Mouse (Mus musculus): ENCODE measurements around the gene Fam83b. TPM values are rescaled to one million over a fixed set of nuclear protein-coding genes. Genes with fewer than 3 reads are reported as not detected.

Fam83b gene
- polyA plus RNA-seq, 1 experiment = 6.7 TPM

DNA sequence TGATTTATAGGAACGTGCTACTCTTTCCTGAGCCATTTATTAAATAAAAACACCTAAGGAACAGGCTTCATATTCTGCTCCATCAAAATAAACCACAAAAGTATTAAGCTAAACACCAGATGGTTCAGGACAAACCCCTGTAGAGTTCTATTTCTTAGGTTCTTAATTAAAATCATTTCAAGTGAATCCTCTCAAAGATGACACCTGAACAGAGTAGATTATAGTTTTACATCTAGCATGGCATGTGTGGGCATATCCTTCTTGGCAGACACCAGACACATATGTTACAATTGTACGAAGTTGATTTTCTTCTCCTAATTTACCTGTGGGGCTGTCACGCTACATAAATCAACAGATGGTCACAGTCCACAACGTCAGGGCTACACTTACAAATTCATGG lies 35.5 kb downstream of the Fam83b start:
- H3K4me3 ChIP-seq (ENCODE audit: low read depth, low read length) = no peak overlapping the region
- 91% methylated on average over 4 of the region's 4 CpGs for whole genome bisulfite sequencing
- no peaks in the 10 kb centered on the region for H3K27me3 ChIP-seq (ENCODE audit: control insufficient read depth, insufficient read depth, low read length)
- H3K27ac ChIP-seq (ENCODE audit: insufficient read depth, low read depth, low read length) = no peak overlapping the region
- peaks cover 12% of the 10 kb centered on the region for H3K4me1 ChIP-seq (ENCODE audit: control insufficient read depth, insufficient read depth, insufficient read length, low read length)
- TF ChIP-seq POLR2A (IDR thresholded peaks at IDR 0.05; ENCODE audit: low read depth, low read length) (no peak), CTCF (IDR thresholded peaks at IDR 0.05; ENCODE audit: extremely low read depth, insufficient read length, insufficient replicate concordance, low read depth, low read length) (no peak)
- H3K36me3 ChIP-seq (ENCODE audit: control insufficient read depth, insufficient read depth, low read length) = 0 out of 2 replicates have a peak, but pooled peaks cover 2% of the 10 kb centered on the region

DNA sequence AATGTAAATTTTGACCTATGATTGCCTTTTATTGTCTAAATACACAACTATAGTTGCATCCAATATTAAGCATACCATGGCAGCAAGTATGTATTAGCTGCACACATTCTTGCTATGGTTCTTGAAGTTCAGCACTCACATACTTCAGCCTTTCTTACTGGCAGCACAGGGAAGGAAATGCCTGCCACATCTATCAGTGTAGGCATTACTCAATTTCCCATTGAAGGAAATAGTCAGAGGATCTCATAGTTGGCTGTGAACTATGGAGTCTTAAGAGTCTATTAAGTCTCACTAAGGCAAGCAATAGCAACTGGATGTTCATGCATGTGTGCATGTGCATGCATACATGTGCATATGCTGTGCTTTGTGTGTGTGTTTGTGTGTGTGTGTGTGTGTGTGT lies 41.3 kb downstream of the Fam83b start:
- TF ChIP-seq CTCF (IDR thresholded peaks at IDR 0.05; ENCODE audit: extremely low read depth, insufficient read length, insufficient replicate concordance, low read depth, low read length) (no peak), POLR2A (IDR thresholded peaks at IDR 0.05; ENCODE audit: low read depth, low read length) (no peak)
- Histone ChIP-seq H3K4me1 (ENCODE audit: control insufficient read depth, insufficient read depth, insufficient read length, low read length) (peaks cover 26% of the 10 kb centered on the region), H3K27me3 (ENCODE audit: control insufficient read depth, insufficient read depth, low read length) (no peaks in the 10 kb centered on the region), H3K4me3 (ENCODE audit: low read depth, low read length) (no peak overlapping the region), H3K36me3 (ENCODE audit: control insufficient read depth, insufficient read depth, low read length) (0 out of 2 replicates have a peak, but pooled peaks cover 1% of the 10 kb centered on the region), H3K27ac (ENCODE audit: insufficient read depth, low read depth, low read length) (no peak overlapping the region)

DNA sequence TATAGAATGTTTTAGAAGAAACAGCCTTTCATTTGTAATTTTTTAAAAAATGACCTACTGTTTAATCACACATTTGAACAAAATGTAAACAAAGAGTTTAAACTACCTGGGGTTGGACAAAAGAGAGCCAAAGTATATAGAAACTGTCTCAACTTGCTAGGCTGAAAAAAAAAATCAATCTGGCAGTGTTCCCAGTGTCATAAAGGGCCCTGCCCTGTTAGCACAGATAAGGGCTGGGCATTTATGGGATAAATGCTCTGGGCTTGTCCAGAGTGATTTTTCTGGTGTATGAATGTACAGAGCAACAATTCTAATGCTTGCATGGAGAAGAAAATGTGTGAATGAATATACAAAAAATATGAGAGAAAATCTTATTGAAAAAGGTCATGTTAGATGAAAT lies 43.8 kb downstream of the Fam83b start:
- Histone ChIP-seq H3K36me3 (ENCODE audit: control insufficient read depth, insufficient read depth, low read length) (0 out of 2 replicates have a peak, but pooled peaks cover 1% of the 10 kb centered on the region), H3K27me3 (ENCODE audit: control insufficient read depth, insufficient read depth, low read length) (no peaks in the 10 kb centered on the region), H3K27ac (ENCODE audit: insufficient read depth, low read depth, low read length) (peak overlapping the region; percentile 86; the same call in 1 of the 2 replicates), H3K4me1 (ENCODE audit: control insufficient read depth, insufficient read depth, insufficient read length, low read length) (peaks cover 26% of the 10 kb centered on the region), H3K4me3 (ENCODE audit: low read depth, low read length) (no peak overlapping the region)
- TF ChIP-seq CTCF (IDR thresholded peaks at IDR 0.05; ENCODE audit: extremely low read depth, insufficient read length, insufficient replicate concordance, low read depth, low read length) (no peak), POLR2A (IDR thresholded peaks at IDR 0.05; ENCODE audit: low read depth, low read length) (no peak)

DNA sequence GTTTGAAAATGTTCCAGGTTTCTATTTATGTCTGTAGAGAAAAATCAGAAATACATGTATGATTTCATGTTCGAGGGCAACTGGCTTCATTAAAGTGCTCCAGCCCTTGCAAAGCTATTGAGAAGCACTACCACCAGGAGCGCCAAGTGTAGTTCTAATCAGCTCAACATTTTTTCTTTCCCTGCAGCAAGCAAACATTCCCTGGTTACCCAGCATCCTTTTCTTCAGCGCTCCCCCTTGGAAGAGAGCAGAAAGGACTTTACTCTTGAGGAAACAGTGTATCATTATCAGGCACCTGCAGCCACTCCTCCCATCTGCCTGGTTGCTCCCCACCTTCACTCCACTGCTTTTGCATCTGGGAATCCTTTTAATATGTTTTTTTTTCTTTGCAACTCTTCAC lies 45.3 kb downstream of the Fam83b start:
- peaks cover 17% of the 10 kb centered on the region for H3K4me1 ChIP-seq (ENCODE audit: control insufficient read depth, insufficient read depth, insufficient read length, low read length)
- no peak overlapping the region for H3K4me3 ChIP-seq (ENCODE audit: low read depth, low read length)
- H3K27ac ChIP-seq (ENCODE audit: insufficient read depth, low read depth, low read length) = peak overlapping the region; percentile 79
- 0 out of 2 replicates have a peak, but pooled peaks cover 1% of the 10 kb centered on the region for H3K36me3 ChIP-seq (ENCODE audit: control insufficient read depth, insufficient read depth, low read length)
- TF ChIP-seq CTCF (IDR thresholded peaks at IDR 0.05; ENCODE audit: extremely low read depth, insufficient read length, insufficient replicate concordance, low read depth, low read length) (no peak), POLR2A (IDR thresholded peaks at IDR 0.05; ENCODE audit: low read depth, low read length) (no peak)
- no peaks in the 10 kb centered on the region for H3K27me3 ChIP-seq (ENCODE audit: control insufficient read depth, insufficient read depth, low read length)
- 35% methylated on average over 3 of the region's 3 CpGs for WGBS

DNA sequence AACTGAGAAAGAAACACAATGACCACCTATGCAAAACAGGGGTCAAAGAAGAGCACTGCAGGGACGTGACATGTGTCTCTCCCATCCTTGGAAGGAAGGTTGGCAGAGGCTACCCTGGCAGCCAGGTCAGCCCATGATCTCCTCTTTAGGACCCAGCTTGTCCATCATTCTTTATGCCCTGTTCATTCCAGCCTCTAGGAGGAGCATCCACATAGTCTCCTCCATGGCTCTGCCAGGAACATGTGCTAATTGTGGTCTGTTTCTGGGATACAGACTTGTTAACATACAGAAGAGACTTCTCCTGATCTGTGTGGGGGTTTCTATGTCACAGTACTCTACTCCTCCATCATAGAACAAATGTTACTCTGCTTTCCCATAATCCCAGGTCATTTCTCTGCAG lies 48.3 kb downstream of the Fam83b start:
- Histone ChIP-seq H3K4me1 (ENCODE audit: control insufficient read depth, insufficient read depth, insufficient read length, low read length) (peaks cover 8% of the 10 kb centered on the region), H3K27me3 (ENCODE audit: control insufficient read depth, insufficient read depth, low read length) (no peaks in the 10 kb centered on the region)
- WGBS = 77% methylated on average over 1 of the region's 1 CpGs

DNA sequence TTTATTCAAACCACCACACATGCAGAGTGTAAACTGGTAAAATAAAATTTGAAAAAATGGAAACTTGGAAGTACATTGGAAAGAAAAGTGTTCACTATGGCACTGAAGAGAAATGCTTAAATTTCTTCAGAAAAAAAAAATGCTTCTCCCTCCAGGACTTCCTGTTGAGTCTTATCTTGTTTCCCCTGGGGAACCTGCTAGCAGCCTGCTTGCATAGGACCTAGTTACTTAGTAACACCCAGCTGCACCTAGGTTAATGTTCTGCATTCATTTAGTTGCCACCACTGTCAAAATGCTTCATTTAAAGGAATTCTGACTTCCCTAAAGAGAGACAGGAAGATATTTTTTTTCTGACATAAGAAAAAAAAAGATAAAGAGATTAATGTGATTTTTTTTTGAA lies 61.3 kb downstream of the Fam83b start:
- H3K27ac ChIP-seq (ENCODE audit: insufficient read depth, low read depth, low read length) = no peak overlapping the region
- H3K27me3 ChIP-seq (ENCODE audit: control insufficient read depth, insufficient read depth, low read length) = no peaks in the 10 kb centered on the region
- TF ChIP-seq POLR2A (IDR thresholded peaks at IDR 0.05; ENCODE audit: low read depth, low read length) (no peak), CTCF (IDR thresholded peaks at IDR 0.05; ENCODE audit: extremely low read depth, insufficient read length, insufficient replicate concordance, low read depth, low read length) (no peak)
- no peaks in the 10 kb centered on the region for H3K4me1 ChIP-seq (ENCODE audit: control insufficient read depth, insufficient read depth, insufficient read length, low read length)
- H3K4me3 ChIP-seq (ENCODE audit: low read depth, low read length) = no peak overlapping the region
- H3K36me3 ChIP-seq (ENCODE audit: control insufficient read depth, insufficient read depth, low read length) = peaks cover 9% of the 10 kb centered on the region

More for the DNA sequence above, 48.3 kb downstream of the Fam83b start:
- no peak for TF ChIP-seq POLR2A (IDR thresholded peaks at IDR 0.05; ENCODE audit: low read depth, low read length)
- no peak for TF ChIP-seq CTCF (IDR thresholded peaks at IDR 0.05; ENCODE audit: extremely low read depth, insufficient read length, insufficient replicate concordance, low read depth, low read length)
- Histone ChIP-seq H3K36me3 (ENCODE audit: control insufficient read depth, insufficient read depth, low read length) (no peaks in the 10 kb centered on the region), H3K27ac (ENCODE audit: insufficient read depth, low read depth, low read length) (no peak overlapping the region), H3K4me3 (ENCODE audit: low read depth, low read length) (no peak overlapping the region)

DNA sequence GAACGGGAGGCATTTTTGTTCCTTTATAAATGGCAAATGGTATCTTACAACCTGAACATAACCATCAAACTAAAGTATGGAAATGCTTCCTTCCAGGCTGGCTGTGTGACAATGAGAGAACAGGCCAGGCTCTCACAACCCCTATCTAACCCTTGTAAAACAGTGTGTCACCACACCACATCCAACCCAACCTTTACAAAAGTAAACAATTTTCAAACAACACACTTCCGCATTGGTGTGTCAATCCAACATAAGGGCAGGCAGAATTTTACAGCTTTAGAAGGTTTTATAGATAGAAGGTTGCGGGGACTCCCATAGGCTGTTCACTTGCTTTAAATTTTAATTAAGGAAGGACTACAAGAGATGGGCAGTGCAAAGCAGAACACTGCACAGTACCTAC lies 77.2 kb downstream of the Fam83b start:
- TF ChIP-seq POLR2A (IDR thresholded peaks at IDR 0.05; ENCODE audit: low read depth, low read length) (no peak), CTCF (IDR thresholded peaks at IDR 0.05; ENCODE audit: extremely low read depth, insufficient read length, insufficient replicate concordance, low read depth, low read length) (no peak)
- Histone ChIP-seq H3K36me3 (ENCODE audit: control insufficient read depth, insufficient read depth, low read length) (peaks cover 26% of the 10 kb centered on the region), H3K27me3 (ENCODE audit: control insufficient read depth, insufficient read depth, low read length) (no peaks in the 10 kb centered on the region), H3K27ac (ENCODE audit: insufficient read depth, low read depth, low read length) (no peak overlapping the region), H3K4me3 (ENCODE audit: low read depth, low read length) (no peak overlapping the region), H3K4me1 (ENCODE audit: control insufficient read depth, insufficient read depth, insufficient read length, low read length) (no peaks in the 10 kb centered on the region)
- 52% methylated on average over 3 of the region's 3 CpGs for WGBS

DNA sequence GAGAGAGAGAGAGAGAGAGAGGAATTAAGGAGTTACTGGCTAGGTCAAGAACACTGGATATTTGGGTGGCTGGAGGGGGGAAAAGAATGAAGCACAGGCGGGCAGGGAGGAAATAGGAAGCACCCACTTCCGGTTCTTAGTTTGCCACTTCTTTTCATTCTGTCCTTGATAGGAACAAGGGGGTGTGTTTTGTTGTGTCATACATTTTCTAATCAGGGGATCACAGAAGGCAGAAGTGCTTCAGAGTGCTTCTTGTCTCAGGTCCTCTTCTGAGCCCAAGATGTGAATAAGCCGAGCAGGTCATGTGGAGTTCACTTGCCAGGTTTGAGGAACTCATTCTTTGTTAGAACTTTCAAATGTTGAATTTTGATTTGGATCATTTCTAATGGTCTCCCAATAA lies 86.8 kb downstream of the Fam83b start:
- Histone ChIP-seq H3K4me3 (ENCODE audit: low read depth, low read length) (no peak overlapping the region), H3K27ac (ENCODE audit: insufficient read depth, low read depth, low read length) (no peak overlapping the region), H3K27me3 (ENCODE audit: control insufficient read depth, insufficient read depth, low read length) (no peaks in the 10 kb centered on the region), H3K4me1 (ENCODE audit: control insufficient read depth, insufficient read depth, insufficient read length, low read length) (no peaks in the 10 kb centered on the region), H3K36me3 (ENCODE audit: control insufficient read depth, insufficient read depth, low read length) (no peaks in the 10 kb centered on the region)
- 73% methylated on average over 3 of the region's 3 CpGs for WGBS
- no peak for TF ChIP-seq POLR2A (IDR thresholded peaks at IDR 0.05; ENCODE audit: low read depth, low read length)

Data from small intestine, adult 2 months (tissue).